Mouse (Mus musculus) cortical plate, adult 2 months (tissue): ENCODE measurements around the gene Ccnt2.

Experiments
- CTCF ChIP-seq: fragments of 200-500 bp; IDR thresholded peaks from 2 replicates; pipeline ENCODE4 v1.5.1; 2011; ENCODE audit warnings: mild to moderate bottlenecking, control low read depth, low read length; ENCODE audit not compliant: insufficient read depth; ENCODE audit errors: extremely low read depth
- POLR2A ChIP-seq: fragments of 200-500 bp; IDR thresholded peaks from 2 replicates; pipeline ENCODE4 v1.6.1; 2011; ENCODE audit warnings: mild to moderate bottlenecking, low read length, control low read depth; ENCODE audit not compliant: insufficient read depth; ENCODE audit errors: extremely low read depth

GRCm38 (mm10) chr1:127732435-127732834 is 41.5 kb upstream of the Ccnt2 start:
- TF ChIP-seq POLR2A, result no peak
- no peak for TF ChIP-seq CTCF
